Mouse (Mus musculus) kidney, postnatal 14 days (tissue): ENCODE data around the gene Med27.

Experiments
- DNase-seq: peaks from one replicate; pipeline ENCODE4 v3.0.0; 2022; ENCODE audit warnings: mixed read lengths

Gene Med27

DNA sequence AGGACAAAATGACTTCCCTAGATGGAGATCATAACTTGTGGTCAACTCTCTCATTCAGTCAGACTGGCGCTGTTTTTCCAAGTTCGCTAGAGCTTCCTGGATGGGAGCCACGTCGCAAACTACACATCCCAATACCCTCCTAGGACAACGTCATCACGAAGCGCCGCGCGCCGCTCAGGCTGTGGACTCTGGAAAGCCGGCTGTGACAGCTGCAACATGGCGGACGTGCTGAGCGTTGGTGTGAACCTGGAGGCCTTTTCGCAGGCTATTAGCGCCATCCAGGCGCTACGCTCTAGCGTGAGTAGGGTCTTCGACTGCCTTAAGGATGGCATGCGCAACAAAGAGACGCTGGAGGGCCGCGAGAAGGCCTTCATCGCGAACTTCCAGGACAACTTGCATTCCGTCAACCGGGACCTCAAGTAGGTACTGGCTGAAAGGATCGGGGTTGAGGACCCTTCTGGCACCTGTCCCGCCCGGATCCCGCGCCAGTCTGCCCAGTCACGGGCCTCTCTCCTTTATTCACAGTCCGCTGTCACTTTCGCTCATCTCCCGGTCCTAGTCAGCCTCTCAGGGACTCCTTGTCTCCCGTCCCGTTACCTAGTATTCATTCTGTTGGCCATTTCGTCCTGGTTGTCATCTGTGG is at the start of gene Med27:
TSS of gene Med27 (plus strand) at position 191 of the 643 bp plus-strand sequence.
- DNase-seq: peak; percentile 98

- DNase-seq: peak; percentile 39
Observed at GRCm38 (mm10) chr2:29309966-29310365, 36.7 kb upstream of the Med27 start.

- no peak for DNase-seq
Observed at GRCm38 (mm10) chr2:29312058-29312457, 34.6 kb upstream of the Med27 start.

GRCm38 (mm10) chr2:29317906-29318470 is 28.6 kb upstream of the Med27 start:
- no peak for DNase-seq

DNA sequence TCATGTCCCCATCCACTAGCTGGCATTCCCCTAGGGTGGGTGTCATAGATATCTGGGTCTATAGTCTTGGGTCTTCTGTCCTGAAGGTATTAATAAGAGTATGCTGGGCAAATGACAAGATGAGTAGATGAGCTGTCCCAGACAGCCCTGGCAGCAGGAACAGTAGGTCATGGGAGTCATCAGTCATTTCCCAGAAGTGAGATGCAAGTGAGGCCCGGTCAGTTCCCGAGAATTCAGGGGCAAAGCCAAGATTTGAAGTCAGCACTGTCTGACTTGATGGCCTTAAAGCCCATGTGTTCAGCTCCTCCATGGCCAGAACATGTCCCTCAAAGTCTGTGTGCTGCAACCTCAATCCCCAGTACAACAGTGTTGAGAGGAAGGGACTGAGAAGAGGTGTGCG is 28.0 kb upstream of the Med27 start:
- DNase-seq: no peak

GRCm38 (mm10) chr2:29320229-29320751 is 26.3 kb upstream of the Med27 start:
- DNase-seq: no peak

- no peak for DNase-seq
Observed at GRCm38 (mm10) chr2:29320780-29321179, 25.8 kb upstream of the Med27 start.

DNA sequence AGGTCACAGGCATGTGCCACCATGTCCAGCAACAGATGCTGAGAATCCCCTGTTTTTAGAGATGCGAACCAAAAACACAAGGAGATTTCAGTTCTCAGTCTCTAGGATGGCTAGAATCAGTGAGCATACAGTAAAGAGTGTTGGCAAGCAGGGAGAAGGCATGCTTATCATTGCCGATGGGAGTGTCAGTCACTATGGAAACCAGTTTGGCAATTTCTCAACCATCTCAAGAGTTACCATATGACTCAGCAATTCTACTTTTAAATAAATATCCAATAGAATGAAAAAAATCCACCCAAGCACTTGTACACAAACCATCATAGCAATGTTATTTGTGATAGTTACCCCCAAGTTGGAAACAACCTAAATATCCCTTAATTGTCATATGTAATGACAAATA is 22.2 kb upstream of the Med27 start:
- DNase-seq: no peak

GRCm38 (mm10) chr2:29330471-29330870 is 16.1 kb upstream of the Med27 start:
- no peak for DNase-seq

DNA sequence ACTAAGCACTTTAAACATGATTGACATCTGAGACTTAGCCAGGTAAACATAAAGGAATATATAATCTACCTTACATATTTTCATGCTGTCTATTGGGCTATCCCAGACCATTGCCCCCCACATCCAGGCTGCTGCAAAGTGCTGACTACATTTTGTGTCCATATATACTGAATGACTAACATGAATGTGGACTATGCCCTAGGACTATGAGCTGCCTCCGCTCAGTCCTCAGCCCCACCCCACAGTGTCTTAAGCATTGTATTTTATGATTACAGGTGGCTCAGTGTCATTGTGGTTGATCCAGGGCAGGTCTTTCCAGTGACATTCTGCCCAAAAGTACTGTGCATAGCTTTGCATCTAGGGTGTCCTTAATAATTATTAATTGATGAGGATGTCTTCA is 8.2 kb upstream of the Med27 start:
- DNase-seq: no peak

- DNase-seq: no peak
Observed at GRCm38 (mm10) chr2:29358696-29359375, 12.2 kb downstream of the Med27 start.

- no peak for DNase-seq
Observed at GRCm38 (mm10) chr2:29360956-29361355, 14.3 kb downstream of the Med27 start.

DNA sequence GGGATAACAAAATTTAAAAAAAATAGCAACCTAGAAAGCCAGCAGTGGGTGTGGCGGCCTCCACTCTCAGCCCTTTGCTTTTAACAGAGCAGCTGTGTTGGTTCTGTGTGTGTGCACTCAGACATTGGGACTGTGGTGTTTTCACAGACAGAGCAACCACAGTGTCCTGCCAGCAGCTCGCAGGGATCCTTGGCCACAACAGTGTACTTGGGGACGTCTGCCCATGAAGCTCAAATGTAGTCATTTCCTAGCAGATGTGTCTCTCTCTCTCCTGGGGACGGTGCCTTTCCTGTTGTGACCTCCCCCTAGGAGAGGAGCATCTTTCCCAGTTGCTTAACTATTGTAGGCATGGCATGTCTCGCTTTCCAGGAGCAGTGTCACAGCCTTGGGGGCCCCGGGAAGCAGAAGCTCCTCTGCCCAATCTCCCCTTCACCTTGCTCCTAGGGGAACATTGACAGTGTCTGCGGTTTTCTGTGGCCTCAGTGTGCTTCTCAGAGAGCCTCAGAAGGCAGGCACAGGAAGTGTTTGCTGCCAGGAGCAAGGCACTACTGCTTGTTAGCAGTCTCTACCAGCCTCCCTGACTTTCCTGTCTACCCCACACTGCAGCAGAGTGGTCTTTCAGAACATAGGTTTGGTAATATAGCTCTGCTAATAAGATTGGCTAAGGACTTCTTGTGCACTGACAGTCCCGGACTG is 18.5 kb downstream of the Med27 start:
- DNase-seq: no peak

GRCm38 (mm10) chr2:29368730-29369129 is 22.1 kb downstream of the Med27 start:
- DNase-seq: no peak

GRCm38 (mm10) chr2:29372176-29372575 is 25.6 kb downstream of the Med27 start:
- no peak for DNase-seq

DNA sequence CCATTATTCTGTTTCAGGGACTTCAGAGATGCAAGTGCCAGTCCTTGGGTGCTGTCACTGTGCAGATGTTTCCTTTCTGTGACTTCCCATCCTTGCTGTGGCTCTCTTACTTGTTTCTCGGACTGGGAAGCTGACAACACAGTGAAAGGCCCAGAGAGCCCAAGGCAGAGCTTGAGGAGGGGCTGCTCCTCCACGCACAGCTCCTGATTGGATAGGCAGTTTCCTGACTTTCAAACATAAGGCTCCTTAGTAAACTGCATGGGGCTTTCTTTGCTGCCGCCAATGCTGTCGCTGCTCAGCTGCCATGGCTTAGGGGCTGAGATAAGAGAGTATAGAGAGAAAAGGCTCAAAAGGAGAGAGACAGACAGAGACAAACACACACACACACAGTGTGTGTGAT is 35.1 kb downstream of the Med27 start:
- DNase-seq: peak; percentile 17

DNA sequence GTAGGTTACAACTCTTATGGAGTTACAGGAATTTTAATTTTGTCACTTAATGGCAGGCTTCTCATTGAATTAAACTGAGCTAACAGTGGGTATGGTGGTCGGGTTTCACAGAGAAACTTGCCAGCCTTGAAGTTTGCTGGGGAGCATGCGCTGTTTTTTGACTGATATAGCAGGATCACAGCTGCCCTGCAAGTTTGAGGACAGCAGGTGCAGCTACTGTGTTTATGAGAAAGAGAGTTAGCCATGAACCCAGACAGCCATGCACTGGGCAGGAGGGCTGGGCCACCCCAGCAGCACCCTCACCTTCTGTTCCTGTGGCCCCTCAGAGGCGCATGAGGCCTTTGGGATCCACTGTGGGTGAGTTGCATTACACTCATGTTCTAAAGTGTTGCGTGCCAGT is 36.0 kb downstream of the Med27 start:
- DNase-seq: no peak

- no peak for DNase-seq
Observed at GRCm38 (mm10) chr2:29383133-29383532, 36.5 kb downstream of the Med27 start.

- no peak for DNase-seq
Observed at GRCm38 (mm10) chr2:29385405-29385804, 38.8 kb downstream of the Med27 start.

GRCm38 (mm10) chr2:29387268-29387667 is 40.6 kb downstream of the Med27 start:
- DNase-seq: no peak

DNA sequence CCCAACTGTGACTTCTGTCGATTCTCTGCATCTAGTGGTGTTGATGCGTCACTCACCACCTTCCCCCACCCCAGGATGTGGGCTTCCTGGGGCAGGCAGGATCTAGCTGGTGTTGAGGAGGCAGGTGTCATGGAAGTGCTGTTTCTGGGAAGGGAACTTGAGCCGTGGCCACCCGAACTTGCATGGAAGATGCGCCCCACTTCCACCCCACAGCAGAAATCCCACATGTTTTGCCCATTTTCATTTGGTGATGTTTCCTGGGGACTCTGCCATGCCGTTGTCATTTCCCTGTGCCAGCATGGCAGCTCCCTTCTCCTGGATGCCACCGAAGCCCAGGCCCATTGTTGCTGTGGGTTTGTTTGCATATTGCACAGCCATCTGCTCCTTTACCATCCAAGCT is 42.3 kb downstream of the Med27 start:
- no peak for DNase-seq

DNA sequence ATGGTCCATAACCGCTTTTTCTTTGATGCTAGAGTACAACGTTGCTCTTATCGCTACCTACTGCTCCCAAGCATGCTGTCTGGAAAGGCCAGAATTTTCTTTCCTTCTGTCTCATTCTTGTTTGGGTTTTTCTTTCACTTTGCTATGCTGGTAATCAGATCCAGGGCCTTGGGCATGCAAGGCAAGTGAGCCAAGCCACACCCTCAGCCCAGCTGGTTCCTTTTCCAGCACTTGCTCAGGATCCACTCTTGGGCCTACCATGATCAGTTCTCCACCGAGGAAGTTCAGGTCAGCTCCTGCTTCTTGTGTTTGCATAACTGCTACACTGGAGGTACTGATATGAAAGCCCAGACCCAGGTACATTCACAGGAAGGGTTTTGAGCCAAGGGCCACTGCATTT is 44.5 kb downstream of the Med27 start:
- no peak for DNase-seq

DNA sequence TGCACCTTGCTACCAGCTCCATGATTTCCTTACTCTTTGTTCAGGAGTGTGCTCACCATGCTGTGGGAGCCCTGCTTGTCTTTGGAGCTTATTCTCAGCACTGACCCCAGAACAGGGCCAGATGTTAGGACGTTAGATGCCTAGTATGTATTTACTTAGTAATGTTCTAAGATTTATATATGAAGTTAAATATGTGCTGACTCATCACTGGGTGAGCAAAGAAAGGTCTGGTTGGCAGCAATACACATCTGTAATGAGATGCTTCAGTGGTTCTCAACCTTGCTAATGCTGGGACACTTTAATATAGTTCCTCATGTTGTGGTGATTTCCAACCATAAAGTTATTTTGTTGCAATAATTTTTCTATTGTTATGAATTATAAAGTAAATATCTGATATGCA is 45.4 kb downstream of the Med27 start:
- no peak for DNase-seq

DNA sequence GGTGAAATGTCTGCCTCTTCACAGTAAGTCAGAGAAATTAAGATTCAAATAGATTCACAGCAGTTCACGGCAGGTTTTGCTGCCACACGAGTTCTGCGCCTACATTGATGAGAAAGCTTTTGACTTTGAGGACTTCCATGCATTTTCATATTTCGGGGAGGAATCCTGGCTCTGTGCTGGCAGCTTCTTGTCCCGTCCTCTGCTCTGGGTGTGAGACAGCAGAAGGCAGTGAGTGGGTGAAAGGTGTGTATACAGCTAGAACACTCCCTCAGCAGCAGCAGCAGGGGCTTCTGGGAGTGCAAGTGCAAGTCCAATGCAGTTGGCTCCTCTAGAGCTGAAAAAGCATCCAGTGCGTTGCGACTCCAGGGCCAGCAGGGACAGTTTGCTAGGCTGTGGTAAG is 53.6 kb downstream of the Med27 start:
- no peak for DNase-seq
